Mouse (Mus musculus): ENCODE measurements around the gene Gbp7. TPM values are rescaled to one million over a fixed set of nuclear protein-coding genes. Genes with fewer than 3 reads are reported as not detected.
"Not testable (repeated sequence)": the region's sequence is repeated elsewhere in the genome, so short reads cannot be mapped to it uniquely, and the experiment has no call there.

Gbp7 gene
- polyA plus RNA-seq, 1 experiment: 2.9 TPM

GRCm38 (mm10) chr3:142559632-142560228 lies 29.6 kb downstream of the Gbp7 start, which contains the start of gene Gbp3:
Gene Gbp3 (plus strand): TSS chr3:142560026.
- H3K4me1 ChIP-seq (ENCODE audit: control insufficient read depth, insufficient read depth, low read length): no peaks in the 10 kb centered on the region; the same call in 1 of the 2 replicates
- peak within 1 kb of the TSS; percentile 27; the same call in 1 of the 2 replicates for H3K4me3 ChIP-seq (ENCODE audit: insufficient read depth, low read length)
- peak within 1 kb of the TSS; percentile 82 for H3K27ac ChIP-seq (ENCODE audit: insufficient read depth, low read length)
- TF ChIP-seq POLR2A (IDR thresholded peaks at IDR 0.05; ENCODE audit: extremely low read depth, insufficient read depth, low read length) (no peak), CTCF (IDR thresholded peaks at IDR 0.05; ENCODE audit: extremely low read depth, insufficient read depth, low read length) (no peak)

- H3K27ac ChIP-seq (ENCODE audit: insufficient read depth, low read length): peak overlapping the region; percentile 82
- peak overlapping the region; percentile 27; the same call in 1 of the 2 replicates for H3K4me3 ChIP-seq (ENCODE audit: insufficient read depth, low read length)
- no peak for TF ChIP-seq POLR2A (IDR thresholded peaks at IDR 0.05; ENCODE audit: extremely low read depth, insufficient read depth, low read length)
- TF ChIP-seq CTCF (IDR thresholded peaks at IDR 0.05; ENCODE audit: extremely low read depth, insufficient read depth, low read length): peak; percentile 79
- H3K4me1 ChIP-seq (ENCODE audit: control insufficient read depth, insufficient read depth, low read length): no peaks in the 10 kb centered on the region; the same call in 1 of the 2 replicates
Observed at GRCm38 (mm10) chr3:142560296-142560948, 30.3 kb downstream of the Gbp7 start.

GRCm38 (mm10) chr3:142561045-142561646 lies 31.0 kb downstream of the Gbp7 start:
- Histone ChIP-seq H3K4me1 (ENCODE audit: control insufficient read depth, insufficient read depth, low read length) (no peaks in the 10 kb centered on the region; the same call in 1 of the 2 replicates), H3K27ac (ENCODE audit: insufficient read depth, low read length) (no peak overlapping the region), H3K4me3 (ENCODE audit: insufficient read depth, low read length) (no peak overlapping the region)
- no peak for TF ChIP-seq POLR2A (IDR thresholded peaks at IDR 0.05; ENCODE audit: extremely low read depth, insufficient read depth, low read length)

- TF ChIP-seq CTCF (IDR thresholded peaks at IDR 0.05; ENCODE audit: extremely low read depth, insufficient read depth, low read length): no peak
- TF ChIP-seq POLR2A (IDR thresholded peaks at IDR 0.05; ENCODE audit: extremely low read depth, insufficient read depth, low read length): no peak
- H3K27ac ChIP-seq (ENCODE audit: insufficient read depth, low read length): no peak overlapping the region
- no peak overlapping the region for H3K4me3 ChIP-seq (ENCODE audit: insufficient read depth, low read length)
- H3K4me1 ChIP-seq (ENCODE audit: control insufficient read depth, insufficient read depth, low read length): no peaks in the 10 kb centered on the region; the same call in 1 of the 2 replicates
Observed at GRCm38 (mm10) chr3:142561666-142562065, 31.5 kb downstream of the Gbp7 start.

- not testable (repeated sequence) for H3K4me1 ChIP-seq (ENCODE audit: control insufficient read depth, insufficient read depth, low read length); H3K4me3 ChIP-seq (ENCODE audit: insufficient read depth, low read length); H3K27ac ChIP-seq (ENCODE audit: insufficient read depth, low read length)
Observed at GRCm38 (mm10) chr3:142567490-142567889, 37.3 kb downstream of the Gbp7 start.

GRCm38 (mm10) chr3:142570738-142571137 lies 40.6 kb downstream of the Gbp7 start:
- TF ChIP-seq POLR2A (IDR thresholded peaks at IDR 0.05; ENCODE audit: extremely low read depth, insufficient read depth, low read length) (no peak), CTCF (IDR thresholded peaks at IDR 0.05; ENCODE audit: extremely low read depth, insufficient read depth, low read length) (no peak)
- H3K4me1 ChIP-seq (ENCODE audit: control insufficient read depth, insufficient read depth, low read length): no peaks in the 10 kb centered on the region
- no peak overlapping the region for H3K4me3 ChIP-seq (ENCODE audit: insufficient read depth, low read length)
- H3K27ac ChIP-seq (ENCODE audit: insufficient read depth, low read length): no peak overlapping the region

GRCm38 (mm10) chr3:142577108-142577507 lies 47.0 kb downstream of the Gbp7 start:
- TF ChIP-seq CTCF (IDR thresholded peaks at IDR 0.05; ENCODE audit: extremely low read depth, insufficient read depth, low read length) (no peak), POLR2A (IDR thresholded peaks at IDR 0.05; ENCODE audit: extremely low read depth, insufficient read depth, low read length) (no peak)
- Histone ChIP-seq H3K27ac (ENCODE audit: insufficient read depth, low read length) (no peak overlapping the region), H3K4me1 (ENCODE audit: control insufficient read depth, insufficient read depth, low read length) (no peaks in the 10 kb centered on the region), H3K4me3 (ENCODE audit: insufficient read depth, low read length) (no peak overlapping the region)

GRCm38 (mm10) chr3:142578342-142578741 lies 48.2 kb downstream of the Gbp7 start:
- H3K4me1 ChIP-seq (ENCODE audit: control insufficient read depth, insufficient read depth, low read length): no peaks in the 10 kb centered on the region
- H3K4me3 ChIP-seq (ENCODE audit: insufficient read depth, low read length): no peak overlapping the region
- TF ChIP-seq CTCF (IDR thresholded peaks at IDR 0.05; ENCODE audit: extremely low read depth, insufficient read depth, low read length) (no peak), POLR2A (IDR thresholded peaks at IDR 0.05; ENCODE audit: extremely low read depth, insufficient read depth, low read length) (no peak)
- no peak overlapping the region for H3K27ac ChIP-seq (ENCODE audit: insufficient read depth, low read length)

- no peaks in the 10 kb centered on the region for H3K4me1 ChIP-seq (ENCODE audit: control insufficient read depth, insufficient read depth, low read length)
- no peak overlapping the region for H3K4me3 ChIP-seq (ENCODE audit: insufficient read depth, low read length)
- no peak overlapping the region for H3K27ac ChIP-seq (ENCODE audit: insufficient read depth, low read length)
- TF ChIP-seq CTCF (IDR thresholded peaks at IDR 0.05; ENCODE audit: extremely low read depth, insufficient read depth, low read length) (no peak), POLR2A (IDR thresholded peaks at IDR 0.05; ENCODE audit: extremely low read depth, insufficient read depth, low read length) (no peak)
Observed at GRCm38 (mm10) chr3:142583067-142583466, 52.9 kb downstream of the Gbp7 start.

- no peaks in the 10 kb centered on the region for H3K4me1 ChIP-seq (ENCODE audit: control insufficient read depth, insufficient read depth, low read length)
- no peak overlapping the region for H3K27ac ChIP-seq (ENCODE audit: insufficient read depth, low read length)
- no peak overlapping the region for H3K4me3 ChIP-seq (ENCODE audit: insufficient read depth, low read length)
- no peak for TF ChIP-seq POLR2A (IDR thresholded peaks at IDR 0.05; ENCODE audit: extremely low read depth, insufficient read depth, low read length)
- TF ChIP-seq CTCF (IDR thresholded peaks at IDR 0.05; ENCODE audit: extremely low read depth, insufficient read depth, low read length): no peak
Observed at GRCm38 (mm10) chr3:142587386-142587785, 57.2 kb downstream of the Gbp7 start.
